8 mouse cellular contexts compared by ENCODE assay signal in the genomic region with DNA sequence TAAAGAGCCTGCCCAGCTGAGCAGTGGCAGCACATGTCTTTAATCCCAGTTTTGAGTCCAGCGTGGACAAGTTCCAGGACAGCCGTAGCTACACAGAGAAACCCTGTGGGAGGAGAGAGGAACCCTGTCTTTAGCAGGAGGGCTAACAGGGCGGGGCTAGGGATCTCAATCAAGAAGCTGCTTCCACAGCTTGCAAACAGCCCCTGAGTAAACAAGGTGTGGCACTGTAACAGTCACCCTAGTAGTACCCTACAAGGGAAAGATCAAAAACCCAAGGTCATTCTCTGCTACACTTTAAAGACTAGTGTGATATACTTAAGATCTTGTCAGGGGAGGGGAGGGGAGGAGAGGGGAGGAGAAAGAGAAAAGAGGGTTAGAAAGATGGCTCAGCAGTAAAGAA. TPM values are rescaled to one million over a fixed set of nuclear protein-coding genes. Genes with fewer than 3 reads are reported as not detected.
A peak's percentile ranks its signal among the peaks of the same experiment; 100 is the strongest.
DNase-seq lines count a peak whose midpoint lies in the region; ATAC-seq and TF ChIP-seq lines count a peak whose summit lies in the region.

No protein-coding gene starts in this region.

- intact Hi-C loops in left cerebral cortex, postnatal 25 days (cut with DNase I): no loop called here

- no peaks in the 10 kb centered on the region for H3K9me3 ChIP-seq in midbrain, postnatal 0 days (ENCODE audit: low read length)

- no peak overlapping the region for H3K4me3 ChIP-seq in macrophage (ENCODE audit: inconsistent target)
- H3K4me3 ChIP-seq in midbrain, postnatal 0 days (ENCODE audit: low read depth, low read length): no peak overlapping the region

- TF ChIP-seq CTCF in midbrain, postnatal 0 days (IDR thresholded peaks at IDR 0.05): no peak

- WGBS in macrophage (ENCODE audit: missing documents): 17% methylated on average over 3 of the region's 3 CpGs
- WGBS in midbrain, postnatal 0 days: 57% methylated on average over 3 of the region's 3 CpGs

- no peaks in the 10 kb centered on the region for H3K27me3 ChIP-seq in midbrain, postnatal 0 days (ENCODE audit: insufficient read depth, low read length)

- no peak overlapping the region for H3K9ac ChIP-seq in midbrain, postnatal 0 days (replicated peaks; ENCODE audit: low read length, poor library complexity, severe bottlenecking)

- DNase-seq in 3T3-L1 (ENCODE audit: low read depth, low spot score): peak; percentile 62
- DNase-seq in CD4-positive helper T cell, adult 2 months (ENCODE audit: low read depth, low spot score): peak; percentile 78
- no peak for DNase-seq in cerebellum, postnatal 25 days
- no peak for DNase-seq in ovary, postnatal 36 days (ENCODE audit: low spot score)
- DNase-seq in midbrain, postnatal 0 days (ENCODE audit: low spot score): no peak
- no peak for DNase-seq in left cerebral cortex, postnatal 25 days (ENCODE audit: low spot score in 2 of 2)

- ATAC-seq in erythroblast, adult 5-6 weeks (replicated peaks; ENCODE audit: low FRiP score, poor library complexity, severe bottlenecking): peak; percentile 83
- no peak for ATAC-seq in midbrain, postnatal 0 days (ENCODE audit: low FRiP score)

- H3K4me1 ChIP-seq in midbrain, postnatal 0 days (ENCODE audit: insufficient read depth, low read length): peaks cover 16% of the 10 kb centered on the region

- peaks cover 90% of the 10 kb centered on the region for H3K79me2 ChIP-seq in macrophage (ENCODE audit: inconsistent target)

- H3K4me2 ChIP-seq in midbrain, postnatal 0 days (ENCODE audit: low read depth, low read length, poor library complexity, severe bottlenecking): no peak overlapping the region

- H3K27ac ChIP-seq in macrophage: peak overlapping the region; percentile 13; the same call in 1 of the 2 replicates
- H3K27ac ChIP-seq in midbrain, postnatal 0 days (ENCODE audit: low read depth, low read length): no peak overlapping the region

- H3K36me3 ChIP-seq in macrophage (ENCODE audit: inconsistent target): no peaks in the 10 kb centered on the region
- no peaks in the 10 kb centered on the region for H3K36me3 ChIP-seq in midbrain, postnatal 0 days (ENCODE audit: insufficient read depth, low read length)

RNA-seq across cellular contexts. Expression of a gene that starts 5.1 kb away (rescaled TPM):
- total RNA-seq in erythroblast, adult 5-6 weeks (2015; ENCODE audit: low replicate concordance): 39.3 and 53.4 TPM in 2 replicates
- 78.6 and 121 TPM in 2 replicates for total RNA-seq in erythroblast, adult 5-6 weeks (2017; ENCODE audit: low replicate concordance)
- total RNA-seq in macrophage (2018; cell fraction: chromatin; rRNA removed): 100 to 1,000 TPM; 272 to 441 (median 315) TPM
- total RNA-seq in macrophage (2018; cell fraction: cytosol; rRNA removed): 10 to 100 TPM; 21.2 to 47.5 (median 32.8) TPM
- total RNA-seq in macrophage (2018; cell fraction: nucleus; rRNA removed): 100 to 1,000 TPM; 138 to 277 (median 182) TPM
- polyA plus RNA-seq in macrophage (2018): 32.7 to 46.6 TPM (median 36.7 TPM) in 3 replicates
- 92.5 and 98.3 TPM in 2 replicates for total RNA-seq in midbrain, postnatal 0 days (2014; rRNA removed)
- polyA plus RNA-seq in midbrain, postnatal 0 days (2015; fragmentation: Nextera tagmentation; extraction: Ambion mirVana): 62.2 and 78.7 TPM in 2 replicates
- 100 to 1,000 TPM; 147 to 152 TPM for total RNA-seq in left cerebral cortex, postnatal 25 days (2021)

RNA-seq across cellular contexts. Expression of a gene that starts 25.8 kb away (rescaled TPM):
- total RNA-seq in erythroblast, adult 5-6 weeks (2015; ENCODE audit: low replicate concordance): 10.6 and 14.4 TPM in 2 replicates
- 15.2 and 37.6 TPM in 2 replicates for total RNA-seq in erythroblast, adult 5-6 weeks (2017; ENCODE audit: low replicate concordance)
- total RNA-seq in macrophage (2018; cell fraction: chromatin; rRNA removed): 10 to 100 TPM; 19.5 to 65.7 (median 40.9) TPM
- 10 to 100 TPM; 21.8 to 31.2 (median 26.5) TPM for total RNA-seq in macrophage (2018; cell fraction: cytosol; rRNA removed)
- 10 to 100 TPM; 19.3 to 56.6 (median 35.7) TPM for total RNA-seq in macrophage (2018; cell fraction: nucleus; rRNA removed)
- 28.2 to 39.2 TPM (median 32.3 TPM) in 3 replicates for polyA plus RNA-seq in macrophage (2018)
- 47.2 and 64.3 TPM in 2 replicates for total RNA-seq in midbrain, postnatal 0 days (2014; rRNA removed)
- polyA plus RNA-seq in midbrain, postnatal 0 days (2015; fragmentation: Nextera tagmentation; extraction: Ambion mirVana): 50.1 and 51.3 TPM in 2 replicates
- 10 to 100 TPM; 64.3 to 68.6 TPM for total RNA-seq in left cerebral cortex, postnatal 25 days (2021)

Comparison
In these comparisons a context has a peak if more than half of its experiments do, and no peak if none do; other contexts are left out.
1. DNase-seq: peak in 3T3-L1 (single experiment) and CD4-positive helper T cell, adult 2 months (single experiment); none in cerebellum, postnatal 25 days (0 of 2), ovary, postnatal 36 days (single experiment), midbrain, postnatal 0 days (single experiment) and left cerebral cortex, postnatal 25 days (0 of 2).